Mouse (Mus musculus) ES-E14 (cell line): ENCODE measurements at regions not wholly inside any gene's neighbourhood (a gene's known extent, or its start where the extent isn't known, plus 50 kb on each side); places are given as distances from the start of the nearest gene placed in this dataset.

Experiments
- DNase-seq: peaks from one replicate; pipeline ENCODE4 v3.0.0-alpha.2; 2013; ENCODE audit warnings: low read depth, low spot score
- H3K27ac ChIP-seq: 2 replicates; pipeline ENCODE4 v1.5.1; 2012; ENCODE audit warnings: low read depth, mild to moderate bottlenecking, low read length, moderate library complexity, mixed read lengths; ENCODE audit not compliant: poor library complexity, insufficient read depth, severe bottlenecking
- H3K36me3 ChIP-seq: 2 replicates; pipeline ENCODE4 v1.6.1; 2012; ENCODE audit warnings: mild to moderate bottlenecking, low read length, moderate library complexity, mixed read lengths; ENCODE audit not compliant: control insufficient read depth, poor library complexity, insufficient read depth, severe bottlenecking
- H3K4me1 ChIP-seq, 2 experiments: fragments of 150-350 bp in 1 of 2; sonication (generic) in 1 of 2; 2 replicates each; pipeline ENCODE4 v1.6.1; 2012; ENCODE audit warnings: low read length in 2 of 2, mild to moderate bottlenecking in 1 of 2, mixed read lengths in 1 of 2; ENCODE audit not compliant: control insufficient read depth in 2 of 2, insufficient read depth in 2 of 2, poor library complexity in 1 of 2
- H3K4me3 ChIP-seq, 2 experiments: fragments of 150-350 bp in 1 of 2; sonication (generic) in 1 of 2; 2 replicates each; pipeline ENCODE4 v1.5.1; 2012; ENCODE audit warnings: low read length in 2 of 2, low read depth in 1 of 2, mild to moderate bottlenecking in 1 of 2, mixed read lengths in 1 of 2; ENCODE audit not compliant: insufficient read depth in 1 of 2, poor library complexity in 1 of 2, severe bottlenecking in 1 of 2
- H3K9ac ChIP-seq: 2 replicates; pipeline ENCODE4 v1.6.1; 2012; ENCODE audit warnings: low read depth, mild to moderate bottlenecking, low read length, mixed read lengths; ENCODE audit not compliant: poor library complexity, insufficient read depth, severe bottlenecking
- H3K9me3 ChIP-seq: fragments of 150-350 bp; sonication (generic); 2 replicates; pipeline ENCODE4 v1.6.1; 2012; ENCODE audit warnings: low read depth, mild to moderate bottlenecking, low read length; ENCODE audit not compliant: control insufficient read depth, insufficient read depth
- CHD2 ChIP-seq: IDR thresholded peaks from 2 replicates; pipeline ENCODE4 v1.6.1; 2014; ENCODE audit warnings: mild to moderate bottlenecking, low read depth, low read length, inconsistent platforms
- HCFC1 ChIP-seq: IDR thresholded peaks from 2 replicates; pipeline ENCODE4 v1.6.1; 2012; ENCODE audit warnings: low read length, inconsistent platforms, borderline replicate concordance; ENCODE audit not compliant: insufficient read depth
- MAFK ChIP-seq: IDR thresholded peaks from 2 replicates; pipeline ENCODE4 v1.6.1; 2014; ENCODE audit warnings: mild to moderate bottlenecking, low read depth, low read length, inconsistent platforms; ENCODE audit not compliant: insufficient read depth
- ZC3H11A ChIP-seq: IDR thresholded peaks from 2 replicates; pipeline ENCODE4 v1.6.1; 2012; ENCODE audit warnings: low read depth, mild to moderate bottlenecking, inconsistent platforms, low read length, borderline replicate concordance
- ZNF384 ChIP-seq: IDR thresholded peaks from 2 replicates; pipeline ENCODE4 v1.6.1; 2012; ENCODE audit warnings: low read depth, low read length, inconsistent platforms
- in situ Hi-C, 2 experiments: fragments of 600-800 bp; cut with MboI; formaldehyde crosslinking; loops; one replicate each; pipeline ENCODE4 v1.15.1; 2025; ENCODE audit warnings: low sequenced_read_pairs in 2 of 2, inconsistent platforms in 1 of 2; ENCODE audit not compliant: unreplicated experiment in 2 of 2

GRCm38 (mm10) chrX:11444261-11444725, 116.7 kb downstream of the H2al1j start:
- Histone ChIP-seq H3K4me3 (no peak overlapping the region), H3K9ac (no peak overlapping the region), H3K36me3 (no peaks in the 10 kb centered on the region), H3K4me1 (no peaks in the 10 kb centered on the region), H3K27ac (no peak overlapping the region), H3K9me3 (no peaks in the 10 kb centered on the region)
- TF ChIP-seq MAFK (no peak), HCFC1 (no peak), ZNF384 (no peak), ZC3H11A (no peak), CHD2 (no peak)
- in situ Hi-C loops: no loop called here
- DNase-seq: no peak

DNA sequence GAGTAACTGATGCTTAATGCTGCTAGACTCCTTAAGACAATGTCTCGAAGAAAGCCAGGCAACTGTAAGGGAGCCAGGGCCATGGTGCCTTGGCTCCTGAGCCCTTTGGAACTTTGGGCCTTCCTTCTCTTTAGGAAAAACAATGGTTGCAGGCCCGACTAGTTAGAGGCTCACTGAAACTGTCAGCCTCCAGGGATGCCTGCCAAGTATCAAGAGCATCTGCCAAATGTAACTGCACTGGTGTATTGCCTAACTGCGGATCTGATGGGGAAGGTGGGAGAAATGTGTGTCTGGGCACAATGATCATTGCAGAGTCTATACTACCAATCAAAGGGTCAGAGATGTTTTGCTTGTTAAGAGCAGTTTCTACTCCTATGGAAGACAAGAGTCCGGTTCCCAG, 121.1 kb downstream of the H2al1j start:
- Histone ChIP-seq H3K4me3 (no peak overlapping the region), H3K9ac (no peak overlapping the region), H3K27ac (no peak overlapping the region), H3K36me3 (no peaks in the 10 kb centered on the region), H3K9me3 (no peaks in the 10 kb centered on the region), H3K4me1 (no peaks in the 10 kb centered on the region)
- no peak for DNase-seq
- in situ Hi-C loops: no loop called here
- TF ChIP-seq ZNF384: no peak
- no peak for TF ChIP-seq CHD2
- TF ChIP-seq HCFC1: no peak
- TF ChIP-seq ZC3H11A: no peak
- no peak for TF ChIP-seq MAFK

GRCm38 (mm10) chrX:11458521-11458920, 130.9 kb downstream of the H2al1j start:
- no peak overlapping the region for H3K4me3 ChIP-seq
- no peak for DNase-seq
- TF ChIP-seq CHD2 (no peak), HCFC1 (no peak), ZC3H11A (no peak), MAFK (no peak), ZNF384 (no peak)
- in situ Hi-C loops: no loop called here
- H3K27ac ChIP-seq: no peak overlapping the region
- H3K9me3 ChIP-seq: no peaks in the 10 kb centered on the region
- no peaks in the 10 kb centered on the region for H3K4me1 ChIP-seq
- H3K36me3 ChIP-seq: no peaks in the 10 kb centered on the region
- no peak overlapping the region for H3K9ac ChIP-seq

- in situ Hi-C loops: no loop called here
- Histone ChIP-seq H3K4me1 (no peaks in the 10 kb centered on the region; a peak in 1 of 4 replicates), H3K9me3 (no peaks in the 10 kb centered on the region), H3K9ac (no peak overlapping the region), H3K36me3 (no peaks in the 10 kb centered on the region), H3K27ac (no peak overlapping the region), H3K4me3 (no peak overlapping the region)
- TF ChIP-seq MAFK (no peak), CHD2 (no peak), ZNF384 (no peak), HCFC1 (no peak), ZC3H11A (no peak)
- no peak for DNase-seq
Measured at GRCm38 (mm10) chrX:11463955-11464511, 136.4 kb downstream of the H2al1j start.

GRCm38 (mm10) chrX:11466191-11466590, 138.6 kb downstream of the H2al1j start:
- no peaks in the 10 kb centered on the region for H3K36me3 ChIP-seq
- H3K4me3 ChIP-seq: no peak overlapping the region
- H3K27ac ChIP-seq: no peak overlapping the region
- TF ChIP-seq HCFC1 (no peak), MAFK (no peak)
- H3K9ac ChIP-seq: no peak overlapping the region
- DNase-seq: no peak
- in situ Hi-C loops: no loop called here
- H3K9me3 ChIP-seq: no peaks in the 10 kb centered on the region
- H3K4me1 ChIP-seq: no peaks in the 10 kb centered on the region; a peak in 1 of 4 replicates
